Mouse (Mus musculus): Measurements from ENCODE around the gene Mief1. TPM values are rescaled to one million over a fixed set of nuclear protein-coding genes. Genes with fewer than 3 reads are reported as not detected.
A peak's percentile ranks its signal among the peaks of the same experiment; 100 is the strongest.

The Mief1 gene
- polyA plus RNA-seq, 1 experiment from 2014 or later: 41.6 TPM

GRCm38 (mm10) chr15:80228071-80228800 is 5.6 kb upstream of the Mief1 start:
- ATAC-seq (ENCODE audit: insufficient number of reproducible peaks, insufficient read depth, low FRiP score, low TSS enrichment, low read depth): no peak

DNA sequence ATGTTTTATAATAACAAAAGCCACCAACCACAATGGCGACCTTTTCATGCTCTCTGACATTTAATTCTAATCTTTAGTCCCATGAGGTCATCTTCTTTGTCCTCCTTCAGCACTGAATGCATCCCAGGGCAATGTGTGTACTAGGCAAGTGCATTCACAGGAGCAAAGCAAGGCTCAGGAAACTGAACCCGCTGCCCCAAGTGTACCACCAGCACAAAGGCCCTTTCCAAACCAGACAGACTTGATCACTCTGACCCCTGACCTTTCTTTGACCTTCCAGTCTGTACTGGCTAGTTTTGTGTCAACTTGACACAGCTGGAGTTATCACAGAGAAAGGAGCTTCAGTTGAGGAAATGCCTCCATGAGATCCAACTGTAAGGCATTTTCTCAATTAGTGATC is 1.5 kb upstream of the Mief1 start:
- H3K4me2 ChIP-seq: no peak overlapping the region
- H3K4me3 ChIP-seq (replicated peaks): no peak overlapping the region
- H3K9ac ChIP-seq (replicated peaks): no peak overlapping the region
- peaks cover 20% of the 10 kb centered on the region for H3K36me3 ChIP-seq
- peaks cover 12% of the 10 kb centered on the region for H3K4me1 ChIP-seq (replicated peaks)
- WGBS: 68% methylated on average over 2 of the region's 2 CpGs
- no peaks in the 10 kb centered on the region for H3K27me3 ChIP-seq
- ATAC-seq (ENCODE audit: insufficient number of reproducible peaks, insufficient read depth, low FRiP score, low TSS enrichment, low read depth): no peak
- no peak overlapping the region for H3K27ac ChIP-seq
- H3K9me3 ChIP-seq: no peaks in the 10 kb centered on the region

More at GRCm38 (mm10) chr15:80228071-80228800, 5.6 kb upstream of the Mief1 start:
- Histone ChIP-seq H3K27ac (no peak overlapping the region), H3K4me3 (replicated peaks) (no peak overlapping the region), H3K4me1 (replicated peaks) (peaks cover 3% of the 10 kb centered on the region), H3K9me3 (no peaks in the 10 kb centered on the region), H3K27me3 (no peaks in the 10 kb centered on the region), H3K9ac (replicated peaks) (no peak overlapping the region), H3K36me3 (no peaks in the 10 kb centered on the region), H3K4me2 (no peak overlapping the region)
- WGBS: 78% methylated on average over 17 of the region's 17 CpGs

DNA sequence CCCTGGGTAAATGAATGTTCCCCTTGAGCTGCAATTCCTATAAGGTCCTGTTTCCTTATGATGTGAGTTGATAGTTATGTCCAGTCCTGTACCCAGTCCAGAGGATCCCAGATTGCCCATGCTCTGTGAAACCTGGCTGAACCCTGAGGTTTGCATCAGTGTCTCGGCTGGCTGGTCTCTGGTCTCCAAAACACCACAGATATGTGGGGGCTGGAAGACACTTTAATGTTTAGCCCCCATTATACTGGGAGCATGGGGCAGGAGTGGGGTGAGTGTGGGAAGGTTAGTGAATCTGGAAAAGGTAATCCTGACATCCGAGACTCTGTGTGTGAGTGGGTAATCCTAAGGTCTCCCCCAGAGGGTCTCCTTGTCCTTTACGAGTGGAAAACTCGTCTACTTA is 765 bp upstream of the Mief1 start:
- Histone ChIP-seq H3K9me3 (no peaks in the 10 kb centered on the region), H3K9ac (replicated peaks) (no peak overlapping the region; the same call in 1 of the 2 replicates), H3K36me3 (peaks cover 25% of the 10 kb centered on the region), H3K27me3 (no peaks in the 10 kb centered on the region), H3K4me1 (replicated peaks) (peaks cover 12% of the 10 kb centered on the region), H3K4me2 (no peak overlapping the region; the same call in 1 of the 2 replicates), H3K4me3 (replicated peaks) (peak overlapping the region; percentile 90; the same call in 1 of the 2 replicates), H3K27ac (peak overlapping the region; percentile 83; the same call in 1 of the 2 replicates)
- ATAC-seq (ENCODE audit: insufficient number of reproducible peaks, insufficient read depth, low FRiP score, low TSS enrichment, low read depth): peak; percentile 18; the same call in 1 of the 2 replicates
- 59% methylated on average over 4 of the region's 4 CpGs for WGBS

DNA sequence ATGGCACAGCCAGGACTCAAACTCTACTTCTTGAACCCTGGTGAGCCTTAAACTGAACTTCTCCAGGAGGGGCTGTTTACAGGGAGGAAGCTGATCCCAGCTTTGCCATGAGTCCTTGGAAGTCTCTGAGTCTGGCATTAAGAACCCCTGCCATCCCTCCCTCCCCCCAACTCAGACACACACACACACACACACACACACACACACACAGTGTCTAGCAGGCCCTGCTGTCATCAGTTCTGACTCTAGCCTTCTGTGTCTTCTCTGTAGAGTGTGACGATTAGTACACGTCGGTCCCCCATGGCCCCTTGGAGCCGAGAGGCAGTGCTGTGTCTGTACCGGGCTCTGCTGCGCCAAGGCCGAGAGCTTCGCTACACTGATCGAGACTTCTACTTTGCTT is 1.7 kb downstream of the Mief1 start, which contains the start of gene AC140267.1:
AC140267.1 (plus strand) TSS at position 301 of the 400 bp plus-strand sequence.
- H3K36me3 ChIP-seq: peaks cover 43% of the 10 kb centered on the region
- WGBS: 93% methylated on average over 9 of the region's 9 CpGs
- peak within 1 kb of the TSS; percentile 91 for H3K4me2 ChIP-seq
- peak within 1 kb of the TSS; percentile 90 for H3K4me3 ChIP-seq (replicated peaks)
- H3K27me3 ChIP-seq: no peaks in the 10 kb centered on the region
- no peak for ATAC-seq (ENCODE audit: insufficient number of reproducible peaks, insufficient read depth, low FRiP score, low TSS enrichment, low read depth)
- peaks cover 12% of the 10 kb centered on the region for H3K4me1 ChIP-seq (replicated peaks)
- H3K9me3 ChIP-seq: no peaks in the 10 kb centered on the region
- H3K9ac ChIP-seq (replicated peaks): peak within 1 kb of the TSS; percentile 82
- peak within 1 kb of the TSS; percentile 83; the same call in 1 of the 2 replicates for H3K27ac ChIP-seq

GRCm38 (mm10) chr15:80248135-80248534 is 14.3 kb downstream of the Mief1 start:
- WGBS: 96% methylated on average over 12 of the region's 12 CpGs
- no peak overlapping the region for H3K27ac ChIP-seq
- no peak overlapping the region for H3K4me2 ChIP-seq
- no peak overlapping the region for H3K9ac ChIP-seq (replicated peaks)
- no peak for ATAC-seq (ENCODE audit: insufficient number of reproducible peaks, insufficient read depth, low FRiP score, low TSS enrichment, low read depth)
- H3K4me1 ChIP-seq (replicated peaks): peaks cover 15% of the 10 kb centered on the region
- peaks cover 78% of the 10 kb centered on the region for H3K36me3 ChIP-seq
- H3K27me3 ChIP-seq: no peaks in the 10 kb centered on the region
- H3K9me3 ChIP-seq: no peaks in the 10 kb centered on the region
- H3K4me3 ChIP-seq (replicated peaks): no peak overlapping the region

GRCm38 (mm10) chr15:80248596-80248995 is 14.8 kb downstream of the Mief1 start:
- Histone ChIP-seq H3K4me2 (no peak overlapping the region), H3K27ac (no peak overlapping the region), H3K9me3 (no peaks in the 10 kb centered on the region), H3K4me1 (replicated peaks) (peaks cover 20% of the 10 kb centered on the region), H3K27me3 (no peaks in the 10 kb centered on the region), H3K4me3 (replicated peaks) (no peak overlapping the region), H3K36me3 (peaks cover 73% of the 10 kb centered on the region), H3K9ac (replicated peaks) (no peak overlapping the region)
- 79% methylated on average over 1 of the region's 1 CpGs for WGBS
- no peak for ATAC-seq (ENCODE audit: insufficient number of reproducible peaks, insufficient read depth, low FRiP score, low TSS enrichment, low read depth)

- WGBS: 90% methylated on average over 10 of the region's 10 CpGs
- H3K27ac ChIP-seq: no peak overlapping the region
- H3K4me2 ChIP-seq: no peak overlapping the region
- H3K36me3 ChIP-seq: peaks cover 63% of the 10 kb centered on the region
- no peaks in the 10 kb centered on the region for H3K9me3 ChIP-seq
- peaks cover 30% of the 10 kb centered on the region for H3K4me1 ChIP-seq (replicated peaks)
- H3K4me3 ChIP-seq (replicated peaks): no peak overlapping the region
- no peaks in the 10 kb centered on the region for H3K27me3 ChIP-seq
- H3K9ac ChIP-seq (replicated peaks): no peak overlapping the region
- no peak for ATAC-seq (ENCODE audit: insufficient number of reproducible peaks, insufficient read depth, low FRiP score, low TSS enrichment, low read depth)
Measured at GRCm38 (mm10) chr15:80249672-80250071, 15.9 kb downstream of the Mief1 start.

DNA sequence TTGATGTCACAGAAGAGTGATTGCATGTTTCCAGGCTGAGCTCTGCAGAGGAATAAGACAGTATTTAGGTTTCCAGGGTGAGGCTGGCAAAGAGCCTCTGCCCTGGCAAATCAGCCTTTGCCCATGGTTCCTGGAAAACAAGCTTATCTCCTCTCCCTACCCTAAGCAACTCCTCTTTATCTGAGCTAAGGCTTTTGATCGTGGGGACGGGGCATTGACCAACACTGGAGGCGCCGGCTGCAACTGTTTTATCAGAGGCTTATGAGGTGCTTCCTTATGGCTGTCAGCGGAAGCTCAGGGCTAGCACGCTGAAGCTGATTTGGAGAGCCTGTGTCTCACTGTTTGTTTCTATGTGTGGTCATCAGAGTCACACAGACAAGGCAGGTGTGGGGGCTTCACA is 16.8 kb downstream of the Mief1 start:
- Histone ChIP-seq H3K9me3 (no peaks in the 10 kb centered on the region), H3K27me3 (no peaks in the 10 kb centered on the region), H3K27ac (no peak overlapping the region), H3K4me3 (replicated peaks) (no peak overlapping the region), H3K9ac (replicated peaks) (no peak overlapping the region), H3K4me1 (replicated peaks) (peaks cover 30% of the 10 kb centered on the region), H3K36me3 (peaks cover 57% of the 10 kb centered on the region), H3K4me2 (no peak overlapping the region)
- WGBS: 84% methylated on average over 6 of the region's 6 CpGs
- no peak for ATAC-seq (ENCODE audit: insufficient number of reproducible peaks, insufficient read depth, low FRiP score, low TSS enrichment, low read depth)

GRCm38 (mm10) chr15:80253530-80253929 is 19.7 kb downstream of the Mief1 start:
- no peak for ATAC-seq (ENCODE audit: insufficient number of reproducible peaks, insufficient read depth, low FRiP score, low TSS enrichment, low read depth)
- peaks cover 51% of the 10 kb centered on the region for H3K4me1 ChIP-seq (replicated peaks)
- H3K27ac ChIP-seq: peak overlapping the region; percentile 93
- peak overlapping the region; percentile 40 for H3K9ac ChIP-seq (replicated peaks)
- H3K27me3 ChIP-seq: no peaks in the 10 kb centered on the region
- peak overlapping the region; percentile 83 for H3K4me2 ChIP-seq
- peaks cover 54% of the 10 kb centered on the region for H3K36me3 ChIP-seq
- no peaks in the 10 kb centered on the region for H3K9me3 ChIP-seq
- 11% methylated on average over 2 of the region's 2 CpGs for WGBS
- H3K4me3 ChIP-seq (replicated peaks): 0 out of 2 replicates have a peak overlapping the region, but pooled peaks have one; percentile 100

DNA sequence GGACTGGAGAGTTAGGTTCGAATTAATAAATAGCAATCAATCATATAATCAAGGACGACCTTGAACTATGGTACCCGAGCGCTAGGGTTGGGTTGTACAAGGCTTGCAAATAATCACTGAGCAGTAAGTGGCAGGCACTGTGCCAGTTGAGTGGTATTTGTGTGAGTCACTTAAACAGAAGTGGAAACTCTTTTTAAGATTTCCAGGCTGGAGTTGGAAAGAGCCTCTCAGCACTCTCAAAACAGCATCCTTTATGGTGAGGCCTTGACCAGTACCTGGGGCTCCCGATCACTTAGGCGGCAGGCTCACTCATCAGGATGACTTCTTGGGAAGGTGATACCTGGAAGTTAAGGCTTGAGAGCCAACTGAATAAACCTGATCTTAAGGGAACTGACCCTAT is 20.4 kb downstream of the Mief1 start:
- 33% methylated on average over 6 of the region's 6 CpGs for WGBS
- Histone ChIP-seq H3K27me3 (no peaks in the 10 kb centered on the region), H3K9ac (replicated peaks) (peak overlapping the region; percentile 63), H3K9me3 (no peaks in the 10 kb centered on the region), H3K27ac (peak overlapping the region; percentile 93), H3K4me2 (peak overlapping the region; percentile 83), H3K36me3 (peaks cover 53% of the 10 kb centered on the region), H3K4me3 (replicated peaks) (peak overlapping the region; percentile 100), H3K4me1 (replicated peaks) (peaks cover 54% of the 10 kb centered on the region)
- ATAC-seq (ENCODE audit: insufficient number of reproducible peaks, insufficient read depth, low FRiP score, low TSS enrichment, low read depth): no peak

- peak within 1 kb of the TSS; percentile 98 for H3K27ac ChIP-seq
- WGBS: under 1% methylated on average over 62 of the region's 62 CpGs
- peak within 1 kb of the TSS; percentile 100 for H3K9ac ChIP-seq (replicated peaks)
- H3K9me3 ChIP-seq: no peaks in the 10 kb centered on the region
- peak within 1 kb of the TSS; percentile 83 for H3K4me2 ChIP-seq
- peak within 1 kb of the TSS; percentile 100 for H3K4me3 ChIP-seq (replicated peaks)
- H3K27me3 ChIP-seq: no peaks in the 10 kb centered on the region
- peak; percentile 95 for ATAC-seq (ENCODE audit: insufficient number of reproducible peaks, insufficient read depth, low FRiP score, low TSS enrichment, low read depth)
- H3K36me3 ChIP-seq: peaks cover 53% of the 10 kb centered on the region
- peaks cover 54% of the 10 kb centered on the region for H3K4me1 ChIP-seq (replicated peaks)
Measured at GRCm38 (mm10) chr15:80254847-80255645, 21.2 kb downstream of the Mief1 start, which contains the start of gene Atf4. Gene Atf4 (plus strand): TSS chr15:80255184.

Data from limb, embryonic 12.5 days (tissue).